Mouse (Mus musculus) monocyte, adult 2 months (primary cell): Measurements from ENCODE around the gene Lrrc72.
"Not testable (repeated sequence)": the region's sequence is repeated elsewhere in the genome, so short reads cannot be mapped to it uniquely, and the experiment has no call there.

Experiments used
- DNase-seq, 2 experiments: peaks; one replicate each; pipeline ENCODE4 v3.0.0; 2022; ENCODE audit warnings: low spot score in 2 of 2, low read depth in 1 of 2

Gene Lrrc72

DNA sequence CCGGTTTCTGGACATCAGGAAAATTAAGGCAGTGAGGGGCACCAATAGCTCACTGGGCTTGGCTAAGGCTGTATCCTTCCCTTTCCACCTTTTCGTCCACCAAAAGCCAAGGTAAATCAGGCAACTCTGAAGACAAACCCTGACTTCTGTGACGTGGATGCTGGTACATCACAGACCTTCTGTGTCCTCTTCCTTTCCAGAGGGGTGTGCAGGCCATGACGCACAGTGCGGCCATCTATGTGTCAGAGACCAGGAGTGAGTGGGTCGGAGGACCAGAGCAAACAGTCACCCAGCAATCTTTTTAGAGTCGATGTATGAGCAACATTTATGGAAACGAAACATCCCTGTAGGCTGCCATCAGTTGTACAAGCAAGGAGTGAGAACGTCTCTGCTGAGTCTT lies at the start of gene Lrrc72:
Gene Lrrc72 (minus strand): TSS at position 101 of the 400 bp plus-strand sequence.
- DNase-seq: no peak

DNA sequence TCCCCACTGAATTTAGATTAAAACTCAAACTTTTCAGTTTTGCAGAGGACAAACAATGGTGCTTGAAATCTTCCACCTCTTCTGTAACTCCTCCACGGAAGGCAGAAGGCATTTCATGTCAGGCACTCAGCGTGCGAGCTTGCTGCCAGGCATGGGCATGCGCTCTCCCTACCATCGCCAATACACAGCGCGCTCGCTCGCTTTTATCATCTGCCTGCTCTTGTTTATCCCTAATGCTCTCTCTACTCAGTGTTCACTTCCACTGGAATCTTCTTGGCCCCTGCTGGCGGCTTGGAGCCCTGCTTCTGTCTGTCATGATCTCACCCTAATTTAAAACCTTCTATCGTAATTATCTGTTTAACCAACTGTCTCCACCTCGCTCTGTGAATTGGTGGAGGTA lies 49.1 kb upstream of the Lrrc72 start:
- no peak for DNase-seq

DNA sequence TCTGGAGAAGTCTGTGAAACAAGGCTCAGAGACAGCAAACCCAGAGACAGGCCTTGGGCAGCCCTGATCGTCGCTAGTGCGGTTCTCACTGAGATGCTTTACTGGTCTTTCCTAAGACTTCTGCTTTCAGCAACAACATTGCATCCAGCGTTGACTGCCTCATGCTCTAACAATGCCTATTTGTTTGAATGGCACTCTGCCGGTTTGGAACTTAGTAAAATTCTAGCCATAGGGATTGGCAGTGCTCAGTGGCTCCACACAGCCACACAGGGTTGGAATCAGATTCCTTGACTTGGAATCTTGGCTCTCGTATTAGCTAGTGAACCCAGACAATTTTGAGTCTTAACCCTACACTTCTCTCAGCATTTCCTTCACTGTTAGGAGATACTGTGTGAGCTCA lies 38.1 kb upstream of the Lrrc72 start:
- no peak for DNase-seq

DNA sequence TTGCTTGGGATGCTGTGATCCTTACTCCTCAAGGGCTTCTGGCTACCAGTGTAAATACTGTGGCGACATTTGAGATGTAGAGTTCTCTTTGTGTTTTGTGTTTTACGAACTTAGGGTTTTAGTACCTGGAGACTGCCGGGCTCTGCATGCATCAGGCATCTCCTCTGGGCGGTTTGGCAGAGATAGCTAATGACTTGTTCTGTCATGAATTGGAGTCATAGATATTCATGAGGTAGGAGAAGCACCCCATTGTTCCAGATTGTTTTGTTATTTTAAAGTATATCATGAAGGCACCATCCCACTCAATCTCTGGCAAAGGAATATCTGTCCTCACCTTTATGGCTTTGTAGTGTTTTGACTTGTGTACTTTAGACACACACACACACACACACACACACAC lies 37.3 kb upstream of the Lrrc72 start:
- no peak for DNase-seq

DNA sequence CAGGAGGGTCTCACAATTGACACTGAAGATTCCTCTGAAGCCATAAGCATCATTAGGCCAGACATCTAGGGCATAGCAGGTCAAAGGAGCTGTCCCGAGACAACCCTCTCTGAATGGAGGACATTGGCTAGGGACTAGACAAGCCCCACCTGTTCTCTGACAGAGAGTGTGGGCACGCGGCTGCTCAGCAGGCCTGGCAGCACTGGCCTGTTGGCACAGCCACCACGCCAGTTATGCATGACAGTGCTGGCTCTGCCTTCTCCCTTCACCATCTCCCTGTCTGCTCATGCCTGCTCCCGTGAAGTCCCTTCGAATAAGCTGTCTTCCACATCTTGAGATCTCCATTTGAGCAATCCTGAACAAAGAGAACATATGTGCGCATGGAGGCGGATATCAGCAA lies 36.4 kb upstream of the Lrrc72 start:
- no peak for DNase-seq

DNA sequence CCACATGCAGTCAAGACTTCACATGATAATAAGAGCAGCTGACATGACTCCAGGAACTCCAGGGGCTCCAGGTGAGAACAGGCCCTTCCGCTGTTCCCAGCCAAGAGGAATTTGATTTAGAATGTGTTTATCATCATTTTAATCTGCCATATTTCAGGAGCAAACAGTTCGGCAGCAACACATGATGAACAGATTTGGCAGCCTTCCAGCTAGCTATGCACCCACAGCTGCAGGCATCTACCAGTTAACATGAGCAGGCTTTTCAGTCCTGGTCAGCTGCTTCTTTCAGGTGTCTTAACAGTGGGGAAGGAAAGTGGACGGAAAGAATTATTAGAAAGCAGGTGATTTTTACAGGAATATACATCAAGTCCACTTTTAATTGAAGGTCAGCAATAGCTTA lies 21.6 kb upstream of the Lrrc72 start:
- DNase-seq: no peak

DNA sequence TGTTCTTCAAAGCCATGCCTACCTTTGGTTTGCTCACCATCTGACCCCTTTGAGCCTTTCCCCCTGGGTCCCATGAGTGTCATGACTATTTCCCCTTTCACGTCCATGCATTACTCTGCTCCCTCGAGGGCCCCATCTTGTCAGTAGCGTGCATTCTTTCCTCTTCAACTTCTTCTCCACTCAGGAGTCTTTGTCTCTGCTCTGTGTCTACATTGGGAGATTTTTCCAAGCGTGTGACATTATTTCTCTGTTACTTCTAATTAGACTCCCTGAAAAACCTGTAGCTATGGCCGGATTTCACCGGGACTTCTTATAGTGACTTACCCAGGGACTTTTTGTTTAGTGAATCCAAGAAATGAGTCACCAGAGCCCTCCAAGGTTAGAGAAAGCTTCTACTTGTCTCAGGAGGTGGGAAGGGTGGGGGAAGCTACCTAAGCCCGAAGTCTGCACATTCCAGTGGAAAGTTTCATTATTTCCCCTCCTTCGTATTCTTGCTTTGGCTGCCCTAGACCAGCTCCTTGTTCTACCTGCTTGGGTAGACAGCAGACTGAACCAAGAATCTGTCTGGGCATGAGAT lies 14.6 kb upstream of the Lrrc72 start:
- no peak for DNase-seq

DNA sequence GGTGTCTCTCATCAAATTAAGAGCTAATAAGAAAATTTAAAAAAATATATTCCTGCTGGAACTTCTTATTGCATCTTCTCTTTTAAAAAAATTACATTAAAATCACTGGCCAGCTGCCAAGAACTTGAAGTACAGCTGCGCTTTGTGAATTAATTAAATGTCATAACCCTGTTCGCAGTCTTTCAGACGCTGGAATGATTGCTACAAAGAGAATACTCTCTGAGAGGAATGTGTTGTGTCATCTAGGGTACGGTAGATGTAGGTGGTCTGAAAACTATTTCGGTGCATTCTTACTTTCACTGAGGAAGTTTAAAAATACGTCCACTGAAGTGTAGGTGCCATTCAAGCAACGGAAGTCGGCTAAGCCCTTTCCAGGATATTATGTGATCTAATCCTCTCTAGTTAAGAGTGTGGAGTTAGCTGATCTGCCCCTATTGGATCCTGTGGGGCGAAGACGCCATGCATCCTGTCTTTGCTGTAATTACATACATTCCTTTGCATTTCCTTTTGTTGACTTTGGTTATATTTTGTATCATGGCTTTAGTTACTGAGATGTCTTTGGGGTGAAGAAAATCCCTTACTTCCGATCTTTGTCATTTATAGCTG lies 9.0 kb upstream of the Lrrc72 start:
- no peak for DNase-seq

DNA sequence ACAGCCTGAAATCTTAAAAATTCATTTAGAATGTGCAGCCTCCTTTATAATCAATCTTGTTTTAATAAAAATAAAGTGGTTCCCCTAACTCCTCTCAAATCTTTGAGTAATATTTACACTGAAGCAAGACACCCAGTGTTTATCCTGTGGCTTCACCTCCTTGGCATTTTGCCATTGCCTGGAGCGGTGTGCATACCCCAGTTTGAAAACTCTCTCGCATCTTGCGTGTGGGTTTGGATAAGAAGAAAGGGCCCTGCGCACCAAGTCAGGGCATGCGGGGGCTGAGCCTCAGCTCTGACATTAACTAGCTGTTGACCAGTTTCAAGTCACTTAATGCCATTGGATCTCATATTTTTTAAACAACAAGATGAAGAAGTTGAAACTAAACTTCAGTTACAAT lies 2.2 kb upstream of the Lrrc72 start:
- no peak for DNase-seq

DNA sequence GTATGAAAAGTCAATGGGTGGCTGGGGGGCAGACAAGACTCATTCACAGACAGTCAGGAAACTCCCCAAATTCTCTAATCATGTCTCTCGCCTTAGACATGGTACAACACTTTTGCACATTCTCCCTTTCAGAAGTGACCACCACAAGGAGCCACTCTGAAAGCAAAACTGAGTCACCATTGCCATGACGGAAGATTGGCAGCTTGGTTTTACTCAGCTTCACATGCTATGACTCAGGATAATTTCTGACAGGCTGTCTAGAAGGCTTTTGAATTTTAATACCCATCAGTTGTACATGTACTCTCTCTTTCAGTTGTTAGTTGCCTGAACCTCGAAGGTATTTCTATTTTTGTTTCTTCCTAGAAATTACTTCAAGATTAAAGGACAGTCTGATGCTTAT lies 12.0 kb downstream of the Lrrc72 start:
- no peak for DNase-seq

DNA sequence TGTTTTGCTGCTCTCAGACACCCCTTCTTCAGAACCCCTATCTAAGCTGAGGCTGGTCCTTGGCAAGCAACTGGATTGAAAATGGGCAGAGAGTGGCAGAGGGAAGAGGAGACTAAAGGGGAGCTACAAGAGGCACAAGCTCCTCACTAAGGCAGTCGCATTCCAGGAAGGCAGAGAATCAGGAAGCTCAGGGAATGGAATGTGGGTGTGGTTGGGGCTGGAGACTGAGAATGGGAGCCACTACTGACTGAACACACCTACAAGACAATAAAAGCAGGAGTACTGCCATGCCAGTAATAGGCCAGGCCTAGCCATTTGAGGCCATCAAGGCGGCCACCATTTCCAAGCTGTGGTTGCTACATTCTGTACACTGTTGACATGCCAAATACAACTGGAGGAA lies 21.8 kb downstream of the Lrrc72 start:
- no peak for DNase-seq

DNA sequence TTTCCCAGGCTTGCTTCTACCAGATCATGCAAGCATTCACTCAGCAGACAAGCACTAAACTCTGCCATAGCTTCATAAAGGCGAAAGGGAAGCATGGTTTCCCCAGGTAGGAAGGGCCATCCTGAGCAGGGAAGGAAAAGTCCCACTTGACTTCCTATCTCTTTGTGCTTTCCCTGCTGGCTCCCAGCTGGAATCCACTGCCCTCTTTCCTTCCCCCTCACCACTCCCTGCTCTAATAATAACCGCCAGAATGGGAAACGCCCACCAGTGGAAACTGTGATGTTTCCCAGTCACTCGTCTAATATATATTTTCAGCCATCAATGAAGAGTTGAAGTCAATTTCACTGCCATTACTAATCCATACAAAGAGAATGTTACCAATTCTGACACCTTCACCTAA lies 28.8 kb downstream of the Lrrc72 start:
- DNase-seq: no peak

DNA sequence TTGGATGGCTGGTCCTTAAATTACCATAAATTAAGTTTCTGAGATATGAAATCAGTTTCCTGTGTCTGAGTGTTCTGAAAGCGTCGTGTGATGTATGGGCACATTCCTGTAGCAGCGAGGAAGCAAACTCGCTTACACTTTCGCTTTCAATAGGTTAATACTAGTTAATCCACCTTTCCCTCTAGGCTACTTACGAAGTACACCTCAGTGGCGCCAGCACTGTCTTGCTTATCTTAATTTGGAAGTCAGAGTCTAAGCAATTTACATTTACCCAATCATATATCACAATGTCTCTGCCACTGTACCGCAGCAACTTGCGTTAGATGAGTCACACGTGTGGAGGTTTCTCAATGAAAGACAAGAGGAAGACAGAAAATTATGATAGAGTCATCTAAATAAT lies 36.3 kb downstream of the Lrrc72 start:
- DNase-seq: no peak

DNA sequence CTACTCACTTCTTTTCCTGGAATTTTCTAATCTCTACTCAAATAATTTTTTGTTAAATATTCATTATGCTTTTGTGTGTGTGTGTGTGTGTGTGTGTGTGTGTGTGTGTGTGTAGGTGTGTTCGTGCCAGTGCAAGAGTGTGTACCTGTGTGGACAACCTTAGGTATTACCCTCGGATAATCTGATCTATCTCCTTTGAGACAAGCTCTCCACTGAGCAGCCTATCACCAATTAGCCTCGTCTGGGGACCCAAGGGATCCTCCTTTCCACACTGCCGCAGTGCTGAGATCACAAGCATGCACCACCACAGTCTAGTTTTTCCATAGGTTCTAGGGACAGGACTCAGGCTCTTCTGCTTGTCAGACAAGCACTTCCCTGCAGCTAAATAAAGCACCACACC lies 37.0 kb downstream of the Lrrc72 start:
- DNase-seq: no peak

DNA sequence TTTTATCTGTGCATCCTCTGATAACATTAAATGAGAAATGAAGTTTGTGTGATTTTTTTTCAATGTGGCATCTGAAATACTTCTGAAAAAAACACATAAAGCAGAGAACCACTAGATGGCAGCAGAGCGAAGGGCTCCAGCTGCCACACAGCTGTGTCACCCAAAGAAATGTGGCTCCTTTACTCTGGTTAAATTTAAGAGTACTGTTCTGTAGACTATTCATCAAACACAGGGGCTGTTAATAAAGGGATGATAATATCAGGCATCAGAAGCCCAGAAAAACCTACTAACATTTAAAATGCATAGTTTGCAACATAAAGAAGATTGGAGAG lies 38.1 kb downstream of the Lrrc72 start:
- DNase-seq: no peak

DNA sequence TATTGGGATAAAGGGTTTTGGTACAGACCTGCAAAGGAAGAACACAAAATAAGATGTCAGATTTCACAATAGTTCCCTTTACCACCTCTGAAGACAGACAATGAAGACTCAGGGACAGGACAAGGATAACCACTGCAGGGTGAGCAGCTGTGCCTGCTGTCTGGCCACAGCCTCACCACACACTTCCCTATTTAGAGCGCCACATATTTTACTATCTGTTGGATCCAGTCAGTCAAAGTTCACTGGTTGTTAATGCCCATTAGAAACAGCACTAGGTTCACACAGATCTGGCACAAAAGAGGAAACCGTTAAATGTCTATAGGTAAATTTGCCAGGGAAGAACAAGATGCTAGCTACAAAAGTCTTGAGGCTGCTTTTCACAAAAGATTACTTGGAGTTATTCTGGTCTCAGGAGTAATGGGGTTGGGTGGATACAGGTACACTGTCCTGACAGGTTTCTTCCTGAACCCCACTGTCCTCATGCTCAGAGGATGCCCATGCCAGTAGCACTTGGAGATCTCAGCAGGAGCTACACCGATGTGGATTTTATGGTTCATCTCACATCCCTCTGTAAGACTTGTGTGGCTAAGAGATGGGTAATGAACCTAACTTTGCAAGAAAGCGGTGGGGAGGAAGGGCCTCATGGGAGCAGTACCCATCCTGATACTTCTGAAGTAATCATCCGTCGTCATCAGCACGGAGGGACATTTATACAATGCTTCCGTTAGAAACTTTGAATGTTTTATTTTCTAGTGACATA lies 38.6 kb downstream of the Lrrc72 start:
- DNase-seq: peak in 1 of 2 experiments; percentile 10

DNA sequence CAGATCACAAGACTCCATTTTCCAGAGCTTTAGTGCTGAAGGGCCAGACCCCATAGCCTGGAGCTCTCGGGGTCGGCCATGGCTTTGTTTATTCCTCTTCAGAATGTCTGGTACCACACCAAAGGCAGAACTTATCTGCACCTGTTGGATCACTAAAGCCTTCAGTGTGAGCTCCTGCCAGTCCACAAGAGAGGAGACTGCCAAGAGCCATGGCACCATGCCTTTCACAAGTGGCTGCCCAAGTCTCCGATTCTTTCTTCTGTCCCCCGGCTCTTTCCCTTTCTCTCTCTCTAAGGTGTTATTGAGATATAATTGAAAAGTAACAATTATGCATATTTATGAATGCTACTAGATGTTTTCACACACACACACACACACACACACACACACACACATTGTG lies 43.1 kb downstream of the Lrrc72 start:
- no peak for DNase-seq

DNA sequence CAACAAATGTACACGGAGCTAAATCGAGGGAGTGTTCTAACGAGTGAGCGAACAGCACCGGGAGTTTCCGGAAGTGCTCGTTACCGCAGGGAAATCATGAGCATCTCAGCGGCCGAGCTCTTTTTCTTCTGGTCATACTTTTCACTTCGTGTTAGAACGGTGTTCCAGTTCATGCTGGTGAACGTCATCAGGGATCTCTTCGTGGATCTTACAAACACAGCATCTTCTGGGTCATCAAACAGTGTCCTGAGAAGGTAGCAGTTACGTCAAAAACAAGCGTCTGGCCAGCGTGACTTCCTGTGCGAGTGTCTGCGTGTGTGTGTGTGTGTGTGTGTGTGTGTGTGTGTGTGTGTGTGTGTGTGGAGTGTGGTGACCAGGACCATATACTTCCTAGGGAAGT lies 44.7 kb downstream of the Lrrc72 start:
- DNase-seq: no peak

DNA sequence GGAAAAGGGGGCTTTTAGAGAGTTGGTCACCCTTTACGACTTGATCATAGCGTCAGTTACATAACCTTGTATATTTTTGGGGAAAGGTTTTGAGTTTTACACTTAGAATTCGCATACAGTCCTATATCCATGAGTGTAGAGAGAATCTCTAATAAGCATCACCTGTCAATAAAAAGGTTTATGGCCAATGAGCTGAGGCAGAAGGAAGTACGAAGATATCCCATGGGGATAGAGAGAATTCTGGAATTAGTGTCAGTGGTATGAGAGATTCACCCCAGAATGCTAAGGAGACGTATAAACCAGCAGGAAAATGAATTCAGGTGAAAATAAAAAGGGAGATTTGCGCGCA lies 45.4 kb downstream of the Lrrc72 start:
- no peak for DNase-seq

DNA sequence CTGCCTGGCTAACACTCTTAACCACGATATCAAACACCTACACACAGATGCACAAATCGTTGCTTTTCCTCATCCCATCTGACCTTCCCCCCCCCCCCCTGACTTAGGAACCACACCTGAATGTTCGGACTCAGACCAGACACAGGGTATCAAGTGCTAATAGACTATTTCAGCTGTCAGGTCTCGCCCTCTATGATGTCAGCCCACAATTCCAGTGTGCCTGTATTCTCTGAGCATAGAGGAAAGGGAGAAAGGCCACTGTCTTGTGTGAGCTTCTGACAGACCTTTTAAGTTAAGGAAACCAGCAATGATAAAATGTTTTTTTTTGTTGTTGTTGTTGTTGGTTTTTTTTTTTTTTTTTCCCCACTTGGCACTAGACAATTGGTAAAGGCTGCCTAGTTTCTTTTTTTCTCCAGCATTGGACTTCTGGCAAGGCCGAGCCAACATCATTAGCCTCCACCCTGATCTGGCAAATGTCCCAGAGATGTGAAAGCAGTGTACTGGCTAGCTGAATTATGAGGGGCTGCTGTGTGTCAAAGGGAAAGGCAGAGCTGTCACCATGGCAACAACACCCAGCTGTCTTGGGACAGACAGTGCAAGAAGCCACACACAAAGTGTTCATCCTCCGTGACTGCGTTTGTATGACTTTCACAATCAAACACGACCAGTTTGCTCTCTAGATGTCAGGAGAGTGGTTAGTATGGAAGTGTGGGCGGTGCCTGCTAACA lies 46.0 kb downstream of the Lrrc72 start:
- no peak for DNase-seq

DNA sequence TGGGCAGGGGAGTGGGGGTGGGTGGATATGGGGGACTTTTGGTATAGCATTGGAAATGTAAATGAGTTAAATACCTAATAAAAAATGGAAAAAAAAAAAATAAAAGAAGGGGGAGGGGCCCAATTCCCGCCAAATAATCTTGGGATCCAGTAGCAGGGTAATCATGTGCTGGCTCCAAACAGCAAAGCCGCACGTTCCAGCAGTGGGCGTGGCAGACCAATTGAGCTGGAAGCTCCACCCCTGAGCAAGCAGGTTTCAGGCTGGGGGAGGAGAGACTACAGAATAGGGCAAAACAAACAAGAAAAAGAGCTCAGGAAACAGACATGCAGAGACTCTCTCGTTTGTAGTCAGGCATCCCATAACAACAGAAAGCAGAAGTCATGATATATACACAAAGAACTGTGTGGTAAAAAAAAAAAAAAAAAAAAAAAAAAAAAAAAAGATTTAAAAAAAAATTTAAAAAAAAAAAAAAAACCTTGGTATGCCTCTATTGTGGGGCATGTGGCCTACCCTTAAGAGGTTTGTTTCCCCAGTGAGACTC lies 47.5 kb downstream of the Lrrc72 start:
- DNase-seq: not testable (repeated sequence)

DNA sequence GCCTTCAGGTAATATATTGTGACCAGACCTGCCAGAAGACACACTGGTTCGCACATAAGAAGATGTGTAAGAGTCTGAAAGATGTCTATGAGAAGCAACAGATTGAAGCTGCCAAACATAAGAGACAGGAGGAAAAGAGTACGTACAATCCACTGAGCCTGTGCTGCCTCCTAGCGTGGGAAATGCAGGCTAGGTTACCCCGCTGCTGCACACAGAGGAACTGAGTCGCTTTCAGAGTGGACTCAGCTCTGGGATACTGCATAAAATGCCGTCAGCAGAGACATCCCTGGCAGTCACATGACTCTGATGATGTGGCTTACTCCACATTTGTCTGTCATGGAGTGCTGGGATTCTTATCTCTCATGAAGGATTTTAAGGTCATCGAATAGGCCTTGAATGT lies 58.2 kb downstream of the Lrrc72 start:
- DNase-seq: no peak
